Mouse (Mus musculus) hindbrain, embryonic 12.5 days (tissue): ENCODE results near the gene Camk2d. TPM values are rescaled to one million over a fixed set of nuclear protein-coding genes. Genes with fewer than 3 reads are reported as not detected.

ENCODE experiments used
- ATAC-seq: fragments of 200-750 bp; cut with Nextera tagmentation; 2 replicates; pipeline ENCODE4 v1.8.0; 2017; ENCODE audit warnings: moderate TSS enrichment; ENCODE audit not compliant: low FRiP score
- H3K27ac ChIP-seq: fragments of 300-500 bp; sonication (generic); 2 replicates; pipeline ENCODE4 v1.5.1; 2016; ENCODE audit warnings: mild to moderate bottlenecking
- H3K27me3 ChIP-seq: fragments of 300-500 bp; sonication (generic); 2 replicates; pipeline ENCODE4 v1.6.1; 2016; ENCODE audit warnings: mild to moderate bottlenecking
- H3K36me3 ChIP-seq: fragments of 300-500 bp; sonication (generic); 2 replicates; pipeline ENCODE4 v1.6.1; 2016; ENCODE audit warnings: mild to moderate bottlenecking
- H3K4me1 ChIP-seq: fragments of 300-500 bp; sonication (generic); 2 replicates; pipeline ENCODE4 v1.6.1; 2016
- H3K4me2 ChIP-seq: fragments of 300-500 bp; sonication (generic); replicated peaks from 2 replicates; pipeline ENCODE4 v1.6.1; 2016; ENCODE audit warnings: mild to moderate bottlenecking
- H3K4me3 ChIP-seq: fragments of 300-500 bp; sonication (generic); 2 replicates; pipeline ENCODE4 v1.5.1; 2016; ENCODE audit warnings: mild to moderate bottlenecking
- H3K9ac ChIP-seq: fragments of 300-500 bp; sonication (generic); 2 replicates; pipeline ENCODE4 v1.6.1; 2016; ENCODE audit warnings: mild to moderate bottlenecking, moderate library complexity
- H3K9me3 ChIP-seq: fragments of 300-500 bp; sonication (generic); replicated peaks from 2 replicates; pipeline ENCODE4 v1.6.1; 2016; ENCODE audit warnings: mild to moderate bottlenecking
- WGBS: fragments of 180-500 bp; shearing (Covaris S2); methylation state at CpG from one replicate; pipeline ENCODE4 v1.1.7; 2016; 5-methylcytosine and 5-hydroxymethylcytosine counted together
- polyA plus RNA-seq: library from polyadenylated mRNA; unstranded; fragments of >200 nt; fragmentation: Nextera tagmentation; extraction: Ambion mirVana; gene quantifications from 2 replicates; pipeline ENCODE4 v1.2.1, GENCODE M21; 2016

Camk2d gene
- polyA plus RNA-seq, 1 experiment from 2014 or later: 29.7 TPM

- no peaks in the 10 kb centered on the region for H3K4me1 ChIP-seq
- no peaks in the 10 kb centered on the region for H3K9me3 ChIP-seq
- no peak overlapping the region for H3K4me3 ChIP-seq
- no peaks in the 10 kb centered on the region for H3K27me3 ChIP-seq
- H3K36me3 ChIP-seq: no peaks in the 10 kb centered on the region
- ATAC-seq: no peak
- no peak overlapping the region for H3K27ac ChIP-seq
- H3K9ac ChIP-seq: no peak overlapping the region
- 68% methylated on average over 11 of the region's 11 CpGs for WGBS
- H3K4me2 ChIP-seq: no peak overlapping the region
Measured at GRCm38 (mm10) chr3:126613510-126614128, 17.5 kb downstream of the Camk2d start.

- H3K4me1 ChIP-seq: no peaks in the 10 kb centered on the region
- no peak for ATAC-seq
- H3K36me3 ChIP-seq: no peaks in the 10 kb centered on the region
- H3K9ac ChIP-seq: no peak overlapping the region
- H3K27me3 ChIP-seq: no peaks in the 10 kb centered on the region
- no peak overlapping the region for H3K27ac ChIP-seq
- H3K4me2 ChIP-seq: no peak overlapping the region
- no peak overlapping the region for H3K4me3 ChIP-seq
- no peaks in the 10 kb centered on the region for H3K9me3 ChIP-seq
- WGBS: 78% methylated on average over 6 of the region's 6 CpGs
Measured at GRCm38 (mm10) chr3:126615306-126615705, 19.2 kb downstream of the Camk2d start.

GRCm38 (mm10) chr3:126620152-126620551 lies 24.1 kb downstream of the Camk2d start:
- WGBS: 95% methylated on average over 6 of the region's 6 CpGs
- H3K36me3 ChIP-seq: no peaks in the 10 kb centered on the region

GRCm38 (mm10) chr3:126622509-126622908 lies 26.4 kb downstream of the Camk2d start:
- 98% methylated on average over 2 of the region's 2 CpGs for WGBS
- Histone ChIP-seq H3K27ac (no peak overlapping the region), H3K4me2 (no peak overlapping the region), H3K4me3 (no peak overlapping the region), H3K9ac (no peak overlapping the region), H3K36me3 (no peaks in the 10 kb centered on the region), H3K9me3 (no peaks in the 10 kb centered on the region), H3K27me3 (no peaks in the 10 kb centered on the region), H3K4me1 (no peaks in the 10 kb centered on the region)
- no peak for ATAC-seq

More at GRCm38 (mm10) chr3:126620152-126620551, 24.1 kb downstream of the Camk2d start:
- Histone ChIP-seq H3K9ac (no peak overlapping the region), H3K9me3 (no peaks in the 10 kb centered on the region), H3K27ac (no peak overlapping the region), H3K4me2 (no peak overlapping the region), H3K4me3 (no peak overlapping the region), H3K4me1 (no peaks in the 10 kb centered on the region), H3K27me3 (no peaks in the 10 kb centered on the region)
- ATAC-seq: no peak

GRCm38 (mm10) chr3:126624994-126625763 lies 29.1 kb downstream of the Camk2d start:
- WGBS: 84% methylated on average over 11 of the region's 11 CpGs
- no peaks in the 10 kb centered on the region for H3K36me3 ChIP-seq

GRCm38 (mm10) chr3:126625764-126626040 lies 29.6 kb downstream of the Camk2d start:
- no peaks in the 10 kb centered on the region for H3K4me1 ChIP-seq
- WGBS: 86% methylated on average over 8 of the region's 8 CpGs
- H3K4me2 ChIP-seq: no peak overlapping the region
- H3K27ac ChIP-seq: no peak overlapping the region
- H3K36me3 ChIP-seq: no peaks in the 10 kb centered on the region
- ATAC-seq: no peak
- no peaks in the 10 kb centered on the region for H3K9me3 ChIP-seq
- no peak overlapping the region for H3K4me3 ChIP-seq
- H3K27me3 ChIP-seq: no peaks in the 10 kb centered on the region
- no peak overlapping the region for H3K9ac ChIP-seq

More at GRCm38 (mm10) chr3:126624994-126625763, 29.1 kb downstream of the Camk2d start:
- ATAC-seq: no peak
- H3K9ac ChIP-seq: no peak overlapping the region
- H3K4me3 ChIP-seq: no peak overlapping the region
- H3K27ac ChIP-seq: no peak overlapping the region; the same call in 1 of the 2 replicates
- H3K27me3 ChIP-seq: no peaks in the 10 kb centered on the region
- H3K4me2 ChIP-seq: no peak overlapping the region
- no peaks in the 10 kb centered on the region for H3K9me3 ChIP-seq
- H3K4me1 ChIP-seq: no peaks in the 10 kb centered on the region

GRCm38 (mm10) chr3:126627968-126628367 lies 31.9 kb downstream of the Camk2d start:
- Histone ChIP-seq H3K36me3 (no peaks in the 10 kb centered on the region), H3K4me2 (no peak overlapping the region), H3K9ac (no peak overlapping the region), H3K4me3 (no peak overlapping the region), H3K4me1 (no peaks in the 10 kb centered on the region), H3K27me3 (no peaks in the 10 kb centered on the region), H3K9me3 (no peaks in the 10 kb centered on the region), H3K27ac (no peak overlapping the region)
- WGBS: 94% methylated on average over 4 of the region's 4 CpGs
- ATAC-seq: no peak

GRCm38 (mm10) chr3:126628380-126628779 lies 32.3 kb downstream of the Camk2d start:
- 72% methylated on average over 3 of the region's 3 CpGs for WGBS
- no peak overlapping the region for H3K9ac ChIP-seq
- no peak for ATAC-seq

GRCm38 (mm10) chr3:126629040-126629439 lies 32.9 kb downstream of the Camk2d start:
- no peaks in the 10 kb centered on the region for H3K27me3 ChIP-seq
- no peak overlapping the region for H3K27ac ChIP-seq
- no peaks in the 10 kb centered on the region for H3K4me1 ChIP-seq
- no peak overlapping the region for H3K9ac ChIP-seq
- H3K4me3 ChIP-seq: no peak overlapping the region
- 86% methylated on average over 2 of the region's 2 CpGs for WGBS
- H3K9me3 ChIP-seq: no peaks in the 10 kb centered on the region
- H3K36me3 ChIP-seq: no peaks in the 10 kb centered on the region
- no peak overlapping the region for H3K4me2 ChIP-seq
- ATAC-seq: no peak

More at GRCm38 (mm10) chr3:126628380-126628779, 32.3 kb downstream of the Camk2d start:
- Histone ChIP-seq H3K4me3 (no peak overlapping the region), H3K4me1 (no peaks in the 10 kb centered on the region), H3K27ac (no peak overlapping the region), H3K27me3 (no peaks in the 10 kb centered on the region), H3K4me2 (no peak overlapping the region), H3K9me3 (no peaks in the 10 kb centered on the region), H3K36me3 (no peaks in the 10 kb centered on the region)

- H3K27ac ChIP-seq: no peak overlapping the region
- 87% methylated on average over 19 of the region's 19 CpGs for WGBS
- no peaks in the 10 kb centered on the region for H3K4me1 ChIP-seq
- no peak overlapping the region for H3K9ac ChIP-seq
- no peaks in the 10 kb centered on the region for H3K36me3 ChIP-seq
- H3K4me3 ChIP-seq: no peak overlapping the region
- no peaks in the 10 kb centered on the region for H3K27me3 ChIP-seq
- no peaks in the 10 kb centered on the region for H3K9me3 ChIP-seq
- ATAC-seq: no peak
- no peak overlapping the region for H3K4me2 ChIP-seq
Measured at GRCm38 (mm10) chr3:126630111-126630869, 34.2 kb downstream of the Camk2d start.

- H3K27ac ChIP-seq: no peak overlapping the region
- no peaks in the 10 kb centered on the region for H3K36me3 ChIP-seq
- WGBS: 73% methylated on average over 8 of the region's 8 CpGs
- no peak overlapping the region for H3K4me3 ChIP-seq
- H3K9me3 ChIP-seq: no peaks in the 10 kb centered on the region
- no peak overlapping the region for H3K9ac ChIP-seq
- no peaks in the 10 kb centered on the region for H3K4me1 ChIP-seq
- no peak for ATAC-seq
- no peaks in the 10 kb centered on the region for H3K27me3 ChIP-seq
- no peak overlapping the region for H3K4me2 ChIP-seq
Measured at GRCm38 (mm10) chr3:126631583-126631982, 35.5 kb downstream of the Camk2d start.

GRCm38 (mm10) chr3:126632580-126632979 lies 36.5 kb downstream of the Camk2d start:
- Histone ChIP-seq H3K4me1 (no peaks in the 10 kb centered on the region), H3K36me3 (no peaks in the 10 kb centered on the region), H3K9me3 (no peaks in the 10 kb centered on the region), H3K4me2 (no peak overlapping the region), H3K9ac (no peak overlapping the region), H3K4me3 (no peak overlapping the region), H3K27ac (no peak overlapping the region), H3K27me3 (no peaks in the 10 kb centered on the region)
- ATAC-seq: no peak
- 85% methylated on average over 7 of the region's 7 CpGs for WGBS
